8 mouse cellular contexts compared by ENCODE assay signal in the genomic region with DNA sequence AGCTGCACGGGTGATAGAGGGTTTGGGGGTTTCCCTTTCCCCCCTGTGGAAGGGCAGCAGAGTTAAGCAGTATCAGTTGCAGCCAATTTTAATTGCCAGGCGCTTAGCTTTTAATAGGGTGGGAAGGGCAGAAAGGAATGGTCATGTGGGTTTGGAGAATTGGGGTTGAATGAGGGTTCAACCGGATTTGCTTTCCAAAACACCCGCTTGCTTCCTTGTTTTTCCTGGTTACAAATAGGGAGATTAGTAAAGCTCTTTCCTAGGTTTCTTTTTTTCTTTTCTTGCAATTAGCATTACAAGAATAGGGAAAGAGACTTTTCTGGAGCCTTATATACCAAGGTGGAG. TPM values are rescaled to one million over a fixed set of nuclear protein-coding genes. Genes with fewer than 3 reads are reported as not detected.
A peak's percentile ranks its signal among the peaks of the same experiment; 100 is the strongest.
DNase-seq lines count a peak whose midpoint lies in the region; ATAC-seq lines count a peak whose summit lies in the region.

No protein-coding gene starts in this region.

- whole genome bisulfite sequencing in heart, embryonic 15.5 days, result 1% methylated on average over 4 of the region's 4 CpGs
- WGBS in hindbrain, embryonic 14.5 days, result under 1% methylated on average over 4 of the region's 4 CpGs
- 2% methylated on average over 4 of the region's 4 CpGs for WGBS in midbrain, embryonic 12.5 days

- no peak for DNase-seq in heart, adult 8-10 months (ENCODE audit: low spot score)
- peak; percentile 50 for DNase-seq in adipocyte (ENCODE audit: low spot score)
- DNase-seq in hindbrain, embryonic 14.5 days (ENCODE audit: low spot score), result peak; percentile 40
- DNase-seq in left cerebral cortex, postnatal 10 days (ENCODE audit: extremely low spot score in 1 of 2, low spot score in 2 of 2), result no peak
- DNase-seq in lung, postnatal 4 days, result no peak

- no peaks in the 10 kb centered on the region for H3K27me3 ChIP-seq in heart, embryonic 15.5 days
- H3K27me3 ChIP-seq in hindbrain, embryonic 14.5 days (ENCODE audit: control insufficient read depth, insufficient read depth, low read length), result no peaks in the 10 kb centered on the region
- no peaks in the 10 kb centered on the region for H3K27me3 ChIP-seq in midbrain, embryonic 12.5 days

- peak overlapping the region; percentile 97 for H3K9ac ChIP-seq in heart, embryonic 15.5 days
- peak overlapping the region; percentile 81 for H3K9ac ChIP-seq in hindbrain, embryonic 14.5 days
- H3K9ac ChIP-seq in midbrain, embryonic 12.5 days (replicated peaks), result peak overlapping the region; percentile 85

- H3K27ac ChIP-seq in heart, embryonic 15.5 days, result peak overlapping the region; percentile 100
- H3K27ac ChIP-seq in hindbrain, embryonic 14.5 days, result peak overlapping the region; percentile 95
- peak overlapping the region; percentile 98 for H3K27ac ChIP-seq in midbrain, embryonic 12.5 days (replicated peaks)

- peak overlapping the region; percentile 92 for H3K4me3 ChIP-seq in heart, embryonic 15.5 days
- H3K4me3 ChIP-seq in hindbrain, embryonic 14.5 days (replicated peaks; ENCODE audit: low read length), result peak overlapping the region; percentile 89
- H3K4me3 ChIP-seq in midbrain, embryonic 12.5 days, result peak overlapping the region; percentile 88

- intact Hi-C loops in left cerebral cortex, postnatal 10 days (cut with DNase I), result no loop called here

- no peaks in the 10 kb centered on the region for H3K9me3 ChIP-seq in heart, embryonic 15.5 days (replicated peaks)
- no peaks in the 10 kb centered on the region for H3K9me3 ChIP-seq in hindbrain, embryonic 14.5 days (ENCODE audit: control insufficient read depth, low read length)
- H3K9me3 ChIP-seq in midbrain, embryonic 12.5 days, result no peaks in the 10 kb centered on the region

- 0 out of 2 replicates have a peak, but pooled peaks cover 3% of the 10 kb centered on the region for H3K36me3 ChIP-seq in heart, embryonic 15.5 days
- H3K36me3 ChIP-seq in hindbrain, embryonic 14.5 days (replicated peaks; ENCODE audit: control insufficient read depth, insufficient read depth), result peaks cover 14% of the 10 kb centered on the region
- peaks cover 8% of the 10 kb centered on the region; the same call in 1 of the 2 replicates for H3K36me3 ChIP-seq in midbrain, embryonic 12.5 days

- H3K4me2 ChIP-seq in heart, embryonic 15.5 days, result peak overlapping the region; percentile 70
- peak overlapping the region; percentile 78 for H3K4me2 ChIP-seq in hindbrain, embryonic 14.5 days (replicated peaks)
- H3K4me2 ChIP-seq in midbrain, embryonic 12.5 days (replicated peaks), result peak overlapping the region; percentile 78

- ATAC-seq in heart, embryonic 15.5 days (replicated peaks; ENCODE audit: insufficient number of reproducible peaks, insufficient read depth, low FRiP score, low read depth), result no peak
- ATAC-seq in hindbrain, embryonic 14.5 days (ENCODE audit: low FRiP score), result no peak
- ATAC-seq in midbrain, embryonic 12.5 days (ENCODE audit: low FRiP score, low read depth), result no peak; the same call in 1 of the 2 replicates
- ATAC-seq in erythroid progenitor cell, adult 5-6 weeks (replicated peaks; ENCODE audit: low FRiP score, poor library complexity, severe bottlenecking), result no peak

- peaks cover 41% of the 10 kb centered on the region for H3K4me1 ChIP-seq in heart, embryonic 15.5 days (replicated peaks)
- H3K4me1 ChIP-seq in hindbrain, embryonic 14.5 days (replicated peaks; ENCODE audit: control insufficient read depth, insufficient read depth, low read length), result peaks cover 33% of the 10 kb centered on the region
- H3K4me1 ChIP-seq in midbrain, embryonic 12.5 days, result peaks cover 38% of the 10 kb centered on the region

RNA-seq across cellular contexts. Expression of a gene that starts 1.2 kb away (rescaled TPM):
- 33.9 and 37.7 TPM in 2 replicates for polyA plus RNA-seq in heart, embryonic 15.5 days (2015; fragmentation: Nextera tagmentation; extraction: Ambion mirVana)
- 10 to 100 TPM; 21.2 to 26.1 (median 21.9) TPM for total RNA-seq in heart, adult 8-10 months (2022)
- 45.9 and 49.9 TPM in 2 replicates for polyA plus RNA-seq in hindbrain, embryonic 14.5 days (2014; fragmentation: Nextera tagmentation; extraction: Ambion mirVana)
- polyA plus RNA-seq in midbrain, embryonic 12.5 days (2016; fragmentation: Nextera tagmentation; extraction: Ambion mirVana), result 49.3 and 51.9 TPM in 2 replicates
- 10 to 100 TPM; 34.6 to 37.8 TPM for total RNA-seq in left cerebral cortex, postnatal 10 days (2021)
- 13.4 and 28.8 TPM in 2 replicates for total RNA-seq in erythroid progenitor cell, adult 5-6 weeks (2015; ENCODE audit: low replicate concordance)
- 3.3 and 6.5 TPM in 2 replicates for total RNA-seq in erythroid progenitor cell, adult 5-6 weeks (2017; ENCODE audit: low replicate concordance)

RNA-seq across cellular contexts. Expression of a gene that starts 15.3 kb away (rescaled TPM):
- 31.2 and 33.2 TPM in 2 replicates for polyA plus RNA-seq in heart, embryonic 15.5 days (2015; fragmentation: Nextera tagmentation; extraction: Ambion mirVana)
- total RNA-seq in heart, adult 8-10 months (2022), result 10 to 100 TPM; 26.9 to 36.8 (median 29.4) TPM
- polyA plus RNA-seq in hindbrain, embryonic 14.5 days (2014; fragmentation: Nextera tagmentation; extraction: Ambion mirVana), result 36.6 and 37.8 TPM in 2 replicates
- 45.9 and 49.7 TPM in 2 replicates for polyA plus RNA-seq in midbrain, embryonic 12.5 days (2016; fragmentation: Nextera tagmentation; extraction: Ambion mirVana)
- total RNA-seq in left cerebral cortex, postnatal 10 days (2021), result 10 to 100 TPM; 38.5 to 41.0 TPM
- 6.7 and 10.8 TPM in 2 replicates for total RNA-seq in erythroid progenitor cell, adult 5-6 weeks (2015; ENCODE audit: low replicate concordance)
- 11.6 and 24.5 TPM in 2 replicates for total RNA-seq in erythroid progenitor cell, adult 5-6 weeks (2017; ENCODE audit: low replicate concordance)

RNA-seq across cellular contexts. Expression of a gene that starts 15.3 kb away (rescaled TPM):
- 77.2 and 91.0 TPM in 2 replicates for polyA plus RNA-seq in heart, embryonic 15.5 days (2015; fragmentation: Nextera tagmentation; extraction: Ambion mirVana)
- 100 to 1,000 TPM in 1 of 4 experiments, 10 to 100 TPM in 3; 55.3 to 103 (median 78.2) TPM for total RNA-seq in heart, adult 8-10 months (2022)
- polyA plus RNA-seq in hindbrain, embryonic 14.5 days (2014; fragmentation: Nextera tagmentation; extraction: Ambion mirVana), result 60.3 and 66.1 TPM in 2 replicates
- polyA plus RNA-seq in midbrain, embryonic 12.5 days (2016; fragmentation: Nextera tagmentation; extraction: Ambion mirVana), result 140 and 149 TPM in 2 replicates
- 100 to 1,000 TPM in 1 of 2 experiments, 10 to 100 TPM in 1; 93.9 to 107 TPM for total RNA-seq in left cerebral cortex, postnatal 10 days (2021)
- 10.1 and 22.0 TPM in 2 replicates for total RNA-seq in erythroid progenitor cell, adult 5-6 weeks (2015; ENCODE audit: low replicate concordance)
- 9.0 and 10.1 TPM in 2 replicates for total RNA-seq in erythroid progenitor cell, adult 5-6 weeks (2017; ENCODE audit: low replicate concordance)

RNA-seq across cellular contexts. Expression of a gene that starts 30.4 kb away (rescaled TPM):
- polyA plus RNA-seq in heart, embryonic 15.5 days (2015; fragmentation: Nextera tagmentation; extraction: Ambion mirVana), result 0.63 and 0.75 TPM in 2 replicates
- under 1 TPM in 1 of 4 experiments, not detected in 3; 0.16 TPM for total RNA-seq in heart, adult 8-10 months (2022)
- 2.6 and 3.9 TPM in 2 replicates for polyA plus RNA-seq in hindbrain, embryonic 14.5 days (2014; fragmentation: Nextera tagmentation; extraction: Ambion mirVana)
- 1.9 and 2.3 TPM in 2 replicates for polyA plus RNA-seq in midbrain, embryonic 12.5 days (2016; fragmentation: Nextera tagmentation; extraction: Ambion mirVana)
- 1 to 10 TPM; 7.1 to 7.8 TPM for total RNA-seq in left cerebral cortex, postnatal 10 days (2021)
- not detected in 2 replicates for total RNA-seq in erythroid progenitor cell, adult 5-6 weeks (2015; ENCODE audit: low replicate concordance)
- total RNA-seq in erythroid progenitor cell, adult 5-6 weeks (2017; ENCODE audit: low replicate concordance), result 3.3 TPM in 1 of 2 replicates, not detected in the other

RNA-seq across cellular contexts. Expression of a gene that starts 35.4 kb away (rescaled TPM):
- 83.6 and 85.0 TPM in 2 replicates for polyA plus RNA-seq in heart, embryonic 15.5 days (2015; fragmentation: Nextera tagmentation; extraction: Ambion mirVana)
- total RNA-seq in heart, adult 8-10 months (2022), result 10 to 100 TPM; 88.2 to 96.3 (median 90.7) TPM
- 116 and 131 TPM in 2 replicates for polyA plus RNA-seq in hindbrain, embryonic 14.5 days (2014; fragmentation: Nextera tagmentation; extraction: Ambion mirVana)
- 106 TPM in 2 replicates for polyA plus RNA-seq in midbrain, embryonic 12.5 days (2016; fragmentation: Nextera tagmentation; extraction: Ambion mirVana)
- total RNA-seq in left cerebral cortex, postnatal 10 days (2021), result 100 to 1,000 TPM; 110 to 114 TPM
- total RNA-seq in erythroid progenitor cell, adult 5-6 weeks (2015; ENCODE audit: low replicate concordance), result 26.8 and 39.3 TPM in 2 replicates
- total RNA-seq in erythroid progenitor cell, adult 5-6 weeks (2017; ENCODE audit: low replicate concordance), result 1.7 and 14.2 TPM in 2 replicates

Comparison
In these comparisons a context has a peak if more than half of its experiments do, and no peak if none do; other contexts are left out.
1. DNase-seq: peak in adipocyte (single experiment) and hindbrain, embryonic 14.5 days (single experiment); none in heart, adult 8-10 months (single experiment), left cerebral cortex, postnatal 10 days (0 of 2) and lung, postnatal 4 days (0 of 2).
2. Peak in every context shown above with its lines, with median percentiles within 50 percentile points of each other: H3K27ac ChIP-seq, H3K4me2 ChIP-seq, H3K4me3 ChIP-seq and H3K9ac ChIP-seq.